Mouse (Mus musculus): Measurements from ENCODE around the gene Serf2. TPM values are rescaled to one million over a fixed set of nuclear protein-coding genes. Genes with fewer than 3 reads are reported as not detected.
"Not testable (repeated sequence)": the region's sequence is repeated elsewhere in the genome, so short reads cannot be mapped to it uniquely, and the experiment has no call there.

Gene Serf2
- total RNA-seq, 2 experiments from 2014 or later, result 310 to 311 TPM

GRCm38 (mm10) chr2:121444178-121444577 is 4.8 kb upstream of the Serf2 start, which contains the start of gene Ell3:
Ell3 (minus strand) TSS chr2:121444278.
- intact Hi-C loops (cut with DNase I), result no loop called here

GRCm38 (mm10) chr2:121445117-121445516 is 3.9 kb upstream of the Serf2 start:
- intact Hi-C loops (cut with DNase I), result no loop called here
- no peak for DNase-seq

More at GRCm38 (mm10) chr2:121444178-121444577, 4.8 kb upstream of the Serf2 start, which contains the start of gene Ell3:
- DNase-seq, result no peak

GRCm38 (mm10) chr2:121446506-121446905 is 2.5 kb upstream of the Serf2 start:
- DNase-seq, result no peak
- intact Hi-C loops (cut with DNase I), result no loop called here

GRCm38 (mm10) chr2:121447006-121447405 is 2.0 kb upstream of the Serf2 start:
- DNase-seq, result no peak
- intact Hi-C loops (cut with DNase I), result no loop called here

DNA sequence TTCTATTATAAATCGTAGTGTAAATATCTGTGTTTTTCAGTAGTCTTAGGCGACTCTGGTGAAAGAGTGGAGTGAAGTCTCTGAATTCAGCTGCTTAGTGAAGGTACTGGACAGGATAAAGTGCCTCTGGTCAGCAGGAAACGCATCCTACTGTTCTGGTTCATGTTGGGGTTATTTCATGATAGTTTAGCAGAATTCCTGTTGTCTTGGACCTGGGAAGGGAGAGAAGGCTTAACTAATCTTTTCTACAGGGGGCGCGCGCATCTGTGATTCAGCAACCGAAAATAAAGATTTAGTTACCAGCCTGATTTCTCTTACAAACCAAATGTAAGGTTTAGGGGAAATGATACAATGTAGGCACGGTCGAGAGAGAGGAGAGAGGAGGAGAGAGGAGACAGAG is 859 bp upstream of the Serf2 start:
- intact Hi-C loops (cut with DNase I), result loop anchor here (2.0 kb wide), 1 partner anchor 33 kb away; no protein-coding TSS in a partner anchor
- peak in 1 of 2 experiments; percentile 42 for DNase-seq

DNA sequence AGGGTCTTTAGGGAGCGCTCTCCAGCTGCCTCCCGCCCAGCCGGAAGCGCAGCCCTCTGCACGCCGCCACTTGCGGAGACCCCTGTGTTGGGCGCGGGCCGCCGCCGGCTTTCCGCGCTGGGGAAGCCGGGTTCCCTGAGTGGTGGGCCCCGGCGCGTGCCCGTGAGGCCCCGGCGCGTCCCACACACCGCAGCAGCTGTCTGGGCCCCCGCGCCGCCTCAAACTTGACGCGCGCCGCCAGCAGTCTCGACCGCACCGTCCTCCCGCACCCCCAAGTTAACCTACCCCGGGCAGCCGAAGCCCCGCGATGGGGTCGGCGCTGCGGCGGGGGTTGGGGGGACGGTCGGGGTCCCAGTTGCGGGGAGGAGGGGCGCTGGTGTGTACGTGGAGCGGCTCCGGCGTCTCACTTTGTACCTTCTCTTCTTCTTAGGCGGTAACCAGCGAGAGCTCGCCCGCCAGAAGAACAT is 583 bp downstream of the Serf2 start:
- DNase-seq, result peak in 1 of 2 experiments; percentile 17
- intact Hi-C loops (cut with DNase I), result loop anchor here (2.0 kb wide), 1 partner anchor 35 kb away; no protein-coding TSS in a partner anchor

GRCm38 (mm10) chr2:121450093-121450492 is 1.1 kb downstream of the Serf2 start:
- no peak for DNase-seq
- intact Hi-C loops (cut with DNase I), result no loop called here

GRCm38 (mm10) chr2:121452361-121452760 is 3.4 kb downstream of the Serf2 start:
- intact Hi-C loops (cut with DNase I), result no loop called here
- DNase-seq, result no peak

DNA sequence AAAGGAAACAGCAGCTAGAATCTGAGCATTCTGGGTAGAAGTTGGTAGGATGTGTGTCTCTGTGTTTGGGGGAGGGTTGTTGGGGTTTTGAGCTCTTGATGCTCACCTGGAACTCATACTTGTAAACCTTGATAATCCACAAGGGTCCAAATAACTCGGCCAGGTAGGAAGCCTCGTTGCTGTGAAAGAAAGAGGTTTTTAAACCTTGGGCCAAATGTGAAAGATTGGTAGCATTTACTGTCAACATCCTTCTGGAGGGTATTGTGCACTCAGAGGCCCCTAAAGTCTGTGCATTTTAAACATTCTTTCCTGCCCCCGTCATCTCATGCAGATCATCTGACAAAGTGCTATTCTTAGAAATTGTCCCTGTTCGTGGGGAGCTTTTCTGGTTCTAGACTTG is 4.0 kb downstream of the Serf2 start, which contains the start of gene Hypk:
TSS of gene Hypk (plus strand) at position 301 of the 400 bp plus-strand sequence.
- DNase-seq, result no peak
- intact Hi-C loops (cut with DNase I), result no loop called here

- intact Hi-C loops (cut with DNase I), result no loop called here
- no peak for DNase-seq
These were observed 4.9 kb downstream of the Serf2 start for GRCm38 (mm10) chr2:121453917-121454316.

GRCm38 (mm10) chr2:121455534-121455933 is 6.5 kb downstream of the Serf2 start:
- intact Hi-C loops (cut with DNase I), result no loop called here
- no peak for DNase-seq

- DNase-seq, result peak; percentile 70 to 73
- intact Hi-C loops (cut with DNase I), result no loop called here
These were observed 8.0 kb downstream of the Serf2 start, which contains the start of gene Serinc4 for GRCm38 (mm10) chr2:121456692-121457642. Serinc4 (minus strand) TSS chr2:121456781.

- intact Hi-C loops (cut with DNase I), result no loop called here
- no peak for DNase-seq
These were observed 11.1 kb downstream of the Serf2 start for GRCm38 (mm10) chr2:121460071-121460470.

- DNase-seq, result not testable (repeated sequence)
These were observed 20.0 kb downstream of the Serf2 start for GRCm38 (mm10) chr2:121468982-121469381.

GRCm38 (mm10) chr2:121472783-121473182 is 23.8 kb downstream of the Serf2 start:
- intact Hi-C loops (cut with DNase I); DNase-seq: not testable (repeated sequence)

More at GRCm38 (mm10) chr2:121468982-121469381, 20.0 kb downstream of the Serf2 start:
- intact Hi-C loops (cut with DNase I), result not testable (repeated sequence)

DNA sequence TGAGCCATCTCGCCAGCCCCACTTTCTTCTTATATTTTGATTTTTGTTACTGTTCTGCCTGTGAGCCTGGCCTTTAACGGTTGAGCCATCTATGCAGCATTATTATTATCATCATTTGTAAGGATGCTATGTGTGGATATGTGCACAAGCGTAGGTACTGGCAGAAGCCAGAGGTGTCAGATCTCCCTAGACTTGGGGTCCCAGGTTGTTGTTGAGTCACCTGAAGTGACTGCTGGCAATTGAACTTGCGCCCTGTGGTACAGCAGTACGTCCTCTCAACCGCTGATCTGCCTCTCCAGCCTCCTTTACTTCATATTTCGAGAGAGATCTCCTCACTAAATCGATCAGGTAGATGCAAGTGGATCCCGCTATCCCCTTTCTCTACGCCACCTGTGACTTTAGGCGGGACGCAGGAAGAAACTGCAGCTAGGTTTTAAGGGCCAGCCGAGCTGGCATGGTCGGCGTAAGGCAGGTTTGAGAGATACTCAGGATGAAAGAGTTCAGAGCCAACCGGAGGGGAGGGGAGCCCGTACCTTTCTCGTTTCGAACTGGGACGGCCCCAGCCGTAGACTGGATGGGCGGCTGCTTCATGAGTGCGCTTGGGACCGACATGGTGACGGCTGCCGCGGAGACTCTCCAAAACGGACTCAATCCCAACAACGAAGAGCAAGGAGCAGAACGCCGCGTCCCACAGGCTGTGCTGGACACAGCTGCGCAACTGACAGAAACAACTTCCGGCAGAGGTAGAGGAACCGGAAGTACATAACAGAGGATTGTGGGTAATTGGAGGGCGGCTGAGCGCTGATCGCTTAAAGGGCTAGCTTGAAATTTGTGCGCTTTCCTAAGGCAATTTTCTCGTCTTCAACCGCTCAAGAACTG is 24.5 kb downstream of the Serf2 start, which contains the start of gene Mfap1b:
TSS of gene Mfap1b (minus strand) at position 767 of the 879 bp plus-strand sequence.
- DNase-seq, result peak; percentile 56 to 67
- intact Hi-C loops (cut with DNase I), result not testable (repeated sequence)

DNA sequence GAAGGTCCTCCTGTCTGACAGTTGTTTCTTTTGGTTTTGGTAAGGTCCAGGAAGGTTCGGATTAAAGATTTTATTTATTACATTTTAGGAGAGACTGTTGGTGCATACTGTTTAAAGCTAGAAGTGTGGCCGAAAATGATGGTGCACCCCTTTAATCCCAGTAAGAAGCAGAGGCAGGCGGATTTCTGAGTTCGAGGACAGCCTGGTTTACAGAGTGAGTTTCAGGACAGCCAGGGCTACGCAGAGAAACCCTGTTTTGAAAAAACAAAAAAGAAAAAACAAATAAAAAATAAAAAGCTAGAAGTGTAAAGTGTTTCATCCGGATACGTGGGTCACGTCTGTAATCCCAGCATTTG is 25.2 kb downstream of the Serf2 start:
- intact Hi-C loops (cut with DNase I), result no loop called here

DNA sequence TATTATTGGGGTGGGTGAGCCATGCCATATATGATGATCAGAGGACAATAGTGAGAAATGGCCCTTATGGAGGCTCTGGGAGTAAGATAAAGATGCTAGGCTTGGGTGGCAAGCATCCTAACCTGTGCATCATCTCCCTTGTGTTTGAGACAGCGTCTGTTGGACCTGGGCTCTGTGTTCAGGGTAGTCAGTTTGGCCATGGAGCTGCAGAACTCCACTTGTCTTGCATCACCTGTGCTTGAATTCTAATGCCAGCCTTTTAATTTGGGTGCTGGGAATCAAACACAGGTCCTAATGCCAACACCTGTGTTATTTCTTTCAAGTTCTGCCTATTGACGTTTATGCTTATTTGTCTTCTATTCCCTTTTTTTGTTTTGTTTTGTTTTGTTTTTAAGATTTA is 26.3 kb downstream of the Serf2 start:
- DNase-seq; intact Hi-C loops (cut with DNase I): not testable (repeated sequence)

More for the DNA sequence above, 25.2 kb downstream of the Serf2 start:
- no peak for DNase-seq

GRCm38 (mm10) chr2:121477491-121478266 is 28.7 kb downstream of the Serf2 start:
- no peak for DNase-seq
- intact Hi-C loops (cut with DNase I), result no loop called here

Data from gastrocnemius, postnatal 36 days (tissue).